Mouse (Mus musculus) testis, postnatal 10 days (tissue): ENCODE results near the gene Atf4.

ENCODE experiments used
- DNase-seq: peaks from one replicate; pipeline ENCODE4 v3.0.0; 2021; ENCODE audit warnings: low spot score

Atf4 gene

GRCm38 (mm10) chr15:80280646-80281045 is 25.7 kb downstream of the Atf4 start:
- DNase-seq = peak; percentile 68

- DNase-seq = peak; percentile 53
These were observed 31.9 kb downstream of the Atf4 start, which contains the start of gene Cacna1i for GRCm38 (mm10) chr15:80286851-80287415. TSS of gene Cacna1i (plus strand) at chr15:80287238.

GRCm38 (mm10) chr15:80288036-80288435 is 33.1 kb downstream of the Atf4 start:
- DNase-seq = no peak

GRCm38 (mm10) chr15:80289436-80289835 is 34.5 kb downstream of the Atf4 start:
- peak; percentile 87 for DNase-seq

- no peak for DNase-seq
These were observed 42.2 kb downstream of the Atf4 start for GRCm38 (mm10) chr15:80297146-80297545.

GRCm38 (mm10) chr15:80303779-80304178 is 48.8 kb downstream of the Atf4 start:
- no peak for DNase-seq

- no peak for DNase-seq
These were observed 49.2 kb downstream of the Atf4 start for GRCm38 (mm10) chr15:80304188-80304587.

- no peak for DNase-seq
These were observed 51.2 kb downstream of the Atf4 start for GRCm38 (mm10) chr15:80306146-80306545.
